Mouse (Mus musculus) E14TG2a.4 (cell line): Measurements from ENCODE around the gene Actr1a.

ENCODE experiments used
- CTCF ChIP-seq: conservative IDR thresholded peaks from 2 replicates; pipeline ENCODE4 v1.5.1; 2014; ENCODE audit warnings: low read length
- NANOG ChIP-seq: IDR thresholded peaks from 2 replicates; pipeline ENCODE4 v1.6.1; 2014; ENCODE audit warnings: borderline replicate concordance, low read length, mixed read lengths

DNA sequence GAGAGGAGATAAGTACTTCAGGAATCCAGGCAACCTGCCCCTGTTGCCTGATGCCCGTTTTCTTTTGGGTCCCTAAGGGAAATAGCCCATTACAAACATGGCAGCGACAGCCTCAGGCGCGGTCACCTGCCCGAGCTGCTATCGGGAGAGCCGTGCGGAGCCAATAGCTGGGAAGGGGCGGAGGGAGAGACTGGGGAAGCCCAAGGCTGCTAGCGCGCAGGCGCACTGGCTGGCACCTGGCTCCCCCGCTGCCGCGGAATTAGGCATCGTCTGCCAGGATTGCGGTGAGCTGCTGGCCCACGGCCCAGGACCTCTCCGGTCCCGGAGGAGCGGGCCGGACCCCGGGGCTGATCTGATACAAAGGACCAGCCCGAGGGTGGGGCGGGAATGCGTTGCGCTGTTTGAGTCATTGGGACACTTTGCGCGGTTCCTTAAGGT lies 38.8 kb downstream of the Actr1a start:
- TF ChIP-seq CTCF = no peak
- no peak for TF ChIP-seq NANOG
